Mouse (Mus musculus) hindbrain, embryonic 16.5 days (tissue): ENCODE data around the gene Etl4. TPM values are rescaled to one million over a fixed set of nuclear protein-coding genes. Genes with fewer than 3 reads are reported as not detected.

Source experiments
- ATAC-seq: fragments of 200-750 bp; cut with Nextera tagmentation; 2 replicates; pipeline ENCODE4 v1.8.0; 2017; ENCODE audit warnings: moderate TSS enrichment, moderate library complexity
- H3K27ac ChIP-seq: fragments of 300-500 bp; sonication (generic); 2 replicates; pipeline ENCODE4 v1.5.1; 2014; ENCODE audit warnings: low read depth, mild to moderate bottlenecking, control low read depth, low read length, moderate library complexity
- H3K27me3 ChIP-seq: fragments of 300-500 bp; sonication (generic); replicated peaks from 2 replicates; pipeline ENCODE4 v1.6.1; 2014; ENCODE audit warnings: low read length; ENCODE audit not compliant: control insufficient read depth, insufficient read depth
- H3K36me3 ChIP-seq: fragments of 300-500 bp; sonication (generic); 2 replicates; pipeline ENCODE4 v1.6.1; 2014; ENCODE audit warnings: mild to moderate bottlenecking, low read length, moderate library complexity, mixed read lengths; ENCODE audit not compliant: control insufficient read depth, insufficient read depth
- H3K4me1 ChIP-seq: fragments of 300-500 bp; sonication (generic); 2 replicates; pipeline ENCODE4 v1.6.1; 2014; ENCODE audit warnings: low read depth, low read length; ENCODE audit not compliant: control insufficient read depth, insufficient read depth
- H3K4me2 ChIP-seq: fragments of 300-500 bp; sonication (generic); 2 replicates; pipeline ENCODE4 v1.6.1; 2014; ENCODE audit warnings: mild to moderate bottlenecking, low read length, control low read depth, moderate library complexity
- H3K4me3 ChIP-seq: fragments of 300-500 bp; sonication (generic); 2 replicates; pipeline ENCODE4 v1.5.1; 2014; ENCODE audit warnings: mild to moderate bottlenecking, low read length, control low read depth, moderate library complexity
- H3K9ac ChIP-seq: fragments of 300-500 bp; sonication (generic); 2 replicates; pipeline ENCODE4 v1.6.1; 2014; ENCODE audit warnings: low read depth, mild to moderate bottlenecking, control low read depth, low read length, moderate library complexity
- H3K9me3 ChIP-seq: fragments of 300-500 bp; sonication (generic); 2 replicates; pipeline ENCODE4 v1.6.1; 2014; ENCODE audit warnings: mild to moderate bottlenecking, low read length, moderate library complexity; ENCODE audit not compliant: control insufficient read depth
- WGBS: fragments of 180-500 bp; shearing (Covaris S2); extraction: QIAGEN DNeasy Blood & Tissue Kit; methylation state at CpG from one replicate; pipeline ENCODE4 v1.1.7; 2014; 5-methylcytosine and 5-hydroxymethylcytosine counted together
- polyA plus RNA-seq: library from polyadenylated mRNA; unstranded; fragments of >200 nt; fragmentation: Nextera tagmentation; extraction: Ambion mirVana; gene quantifications from 2 replicates; pipeline ENCODE4 v1.2.1, GENCODE M21; 2015

Gene Etl4
- polyA plus RNA-seq, 1 experiment from 2014 or later = 5.0 TPM

DNA sequence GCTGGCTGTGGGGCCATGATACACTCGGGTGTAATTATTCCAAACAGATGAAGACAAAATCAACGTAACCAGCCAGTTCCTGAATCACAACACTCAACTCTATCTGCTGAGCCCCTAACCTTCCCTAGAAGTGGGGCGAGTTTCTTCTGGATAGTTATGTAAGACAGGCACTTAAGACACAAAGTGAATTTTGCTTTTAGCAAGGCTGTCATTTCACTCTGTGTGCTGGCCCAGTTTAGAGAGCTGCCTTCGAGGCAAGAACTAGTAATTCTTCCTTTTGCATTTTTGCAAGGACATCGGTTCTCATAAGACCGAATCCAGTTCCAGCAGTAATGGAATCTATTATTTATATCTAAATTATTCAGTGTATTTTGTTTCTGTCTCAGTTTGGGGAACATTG lies 487.4 kb downstream of the Etl4 start:
- Histone ChIP-seq H3K4me1 (no peaks in the 10 kb centered on the region), H3K36me3 (no peaks in the 10 kb centered on the region), H3K9me3 (no peaks in the 10 kb centered on the region), H3K4me2 (no peak overlapping the region), H3K4me3 (no peak overlapping the region), H3K27ac (no peak overlapping the region), H3K9ac (no peak overlapping the region), H3K27me3 (no peaks in the 10 kb centered on the region)
- no peak for ATAC-seq
- 87% methylated on average over 6 of the region's 6 CpGs for WGBS

DNA sequence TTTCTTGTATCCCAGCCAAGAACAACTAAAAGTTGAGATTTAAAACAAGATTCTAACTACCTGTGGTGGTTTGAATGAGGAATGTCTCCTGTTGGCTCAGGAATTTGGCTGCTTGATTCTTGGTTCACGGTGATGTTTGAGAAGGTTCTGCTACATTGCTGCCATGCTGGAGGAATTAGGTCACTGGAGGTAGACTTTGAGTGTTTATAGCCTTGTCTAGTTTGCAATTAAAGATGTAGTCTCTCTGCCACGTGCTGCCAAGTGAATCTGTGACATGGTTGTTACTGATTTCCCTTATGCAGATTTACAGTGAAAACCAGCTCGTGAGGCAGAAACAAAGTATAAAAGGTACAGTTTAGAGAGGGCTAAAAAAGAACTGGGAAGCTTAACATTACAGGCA lies 491.0 kb downstream of the Etl4 start:
- no peaks in the 10 kb centered on the region for H3K4me1 ChIP-seq
- no peak overlapping the region for H3K9ac ChIP-seq
- no peaks in the 10 kb centered on the region for H3K36me3 ChIP-seq
- no peak overlapping the region for H3K4me2 ChIP-seq
- no peak for ATAC-seq
- H3K27ac ChIP-seq = no peak overlapping the region
- no peaks in the 10 kb centered on the region for H3K9me3 ChIP-seq
- no peak overlapping the region for H3K4me3 ChIP-seq
- no peaks in the 10 kb centered on the region for H3K27me3 ChIP-seq
- WGBS = 69% methylated on average over 3 of the region's 3 CpGs

- Histone ChIP-seq H3K27ac (no peak overlapping the region), H3K4me1 (no peaks in the 10 kb centered on the region), H3K9me3 (no peaks in the 10 kb centered on the region), H3K9ac (no peak overlapping the region), H3K4me3 (no peak overlapping the region), H3K36me3 (no peaks in the 10 kb centered on the region), H3K27me3 (no peaks in the 10 kb centered on the region), H3K4me2 (no peak overlapping the region)
- WGBS = 47% methylated on average over 1 of the region's 1 CpGs
- ATAC-seq = no peak
These were observed 494.8 kb downstream of the Etl4 start for GRCm38 (mm10) chr2:20404395-20404794.

- no peak for ATAC-seq
- H3K4me2 ChIP-seq = no peak overlapping the region
- H3K9me3 ChIP-seq = no peaks in the 10 kb centered on the region
- no peak overlapping the region for H3K27ac ChIP-seq
- no peak overlapping the region for H3K4me3 ChIP-seq
- H3K36me3 ChIP-seq = no peaks in the 10 kb centered on the region
- no peaks in the 10 kb centered on the region for H3K4me1 ChIP-seq
- H3K27me3 ChIP-seq = no peaks in the 10 kb centered on the region
- 70% methylated on average over 5 of the region's 5 CpGs for WGBS
- no peak overlapping the region for H3K9ac ChIP-seq
These were observed 497.5 kb downstream of the Etl4 start for GRCm38 (mm10) chr2:20407101-20407500.

GRCm38 (mm10) chr2:20414856-20415255 lies 505.3 kb downstream of the Etl4 start:
- Histone ChIP-seq H3K4me2 (no peak overlapping the region), H3K9ac (no peak overlapping the region), H3K27me3 (no peaks in the 10 kb centered on the region), H3K36me3 (no peaks in the 10 kb centered on the region), H3K4me3 (no peak overlapping the region), H3K4me1 (no peaks in the 10 kb centered on the region), H3K27ac (no peak overlapping the region), H3K9me3 (no peaks in the 10 kb centered on the region)
- 79% methylated on average over 4 of the region's 4 CpGs for WGBS
- ATAC-seq = no peak

DNA sequence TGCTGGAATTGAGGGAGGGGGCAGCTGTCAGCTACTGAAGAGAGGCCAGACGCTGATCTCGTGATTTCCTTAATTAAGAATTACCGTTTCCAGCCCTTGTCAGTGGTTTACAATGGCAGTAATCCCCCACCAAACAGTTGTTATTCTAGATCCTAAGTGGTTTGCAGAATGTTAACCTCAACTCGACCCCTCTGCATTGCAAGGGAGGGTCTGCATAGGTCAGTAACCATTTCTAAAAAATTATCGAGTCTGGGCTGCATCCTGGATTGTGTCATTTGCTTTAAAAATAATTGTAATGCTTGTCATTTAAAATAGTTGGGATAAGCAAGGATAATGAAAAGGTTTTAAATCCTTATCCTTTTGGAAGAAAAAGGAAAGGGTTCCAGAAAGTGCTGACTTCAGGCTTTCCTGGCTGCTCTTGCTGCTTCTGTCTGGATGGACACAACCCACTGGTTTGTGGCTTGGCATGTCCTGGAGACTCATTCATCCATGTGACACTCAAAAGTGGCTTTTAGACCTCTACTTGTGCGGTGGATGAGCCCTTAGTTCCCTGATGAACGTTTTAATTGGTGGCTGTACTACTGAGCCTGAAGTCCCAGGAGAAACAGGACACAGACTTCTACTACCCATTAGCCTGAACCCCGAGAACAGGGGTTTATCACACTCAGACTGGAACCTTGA lies 507.5 kb downstream of the Etl4 start:
- H3K27ac ChIP-seq = no peak overlapping the region
- no peak overlapping the region for H3K4me2 ChIP-seq
- no peaks in the 10 kb centered on the region for H3K36me3 ChIP-seq
- WGBS = 35% methylated on average over 8 of the region's 8 CpGs
- H3K9ac ChIP-seq = no peak overlapping the region
- no peaks in the 10 kb centered on the region for H3K9me3 ChIP-seq
- no peaks in the 10 kb centered on the region for H3K27me3 ChIP-seq
- no peak for ATAC-seq
- no peaks in the 10 kb centered on the region for H3K4me1 ChIP-seq
- no peak overlapping the region for H3K4me3 ChIP-seq

DNA sequence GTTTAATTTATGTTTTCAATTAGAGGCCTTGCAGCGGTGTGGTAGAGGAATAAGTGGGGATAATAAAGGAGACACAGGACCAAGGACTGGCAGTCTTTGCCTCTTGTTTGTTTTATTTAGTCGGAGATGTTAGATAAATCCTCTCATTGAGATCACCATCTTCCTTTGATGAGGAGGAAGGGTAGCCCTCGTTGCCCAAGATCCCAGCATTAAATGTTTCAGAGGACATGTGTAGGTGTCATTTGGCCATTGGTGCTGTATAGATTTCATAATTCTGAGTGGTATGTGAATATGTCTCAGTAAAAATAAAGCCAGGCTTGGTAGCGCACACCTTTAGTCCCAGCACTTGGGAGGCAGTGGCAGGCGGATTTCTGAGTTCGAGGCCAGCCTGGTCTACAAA lies 508.4 kb downstream of the Etl4 start:
- Histone ChIP-seq H3K4me1 (0 out of 2 replicates have a peak, but pooled peaks cover 3% of the 10 kb centered on the region), H3K4me3 (no peak overlapping the region), H3K27ac (no peak overlapping the region), H3K4me2 (no peak overlapping the region), H3K36me3 (no peaks in the 10 kb centered on the region), H3K9ac (no peak overlapping the region), H3K9me3 (no peaks in the 10 kb centered on the region), H3K27me3 (no peaks in the 10 kb centered on the region)
- 90% methylated on average over 6 of the region's 6 CpGs for WGBS
- ATAC-seq = no peak

DNA sequence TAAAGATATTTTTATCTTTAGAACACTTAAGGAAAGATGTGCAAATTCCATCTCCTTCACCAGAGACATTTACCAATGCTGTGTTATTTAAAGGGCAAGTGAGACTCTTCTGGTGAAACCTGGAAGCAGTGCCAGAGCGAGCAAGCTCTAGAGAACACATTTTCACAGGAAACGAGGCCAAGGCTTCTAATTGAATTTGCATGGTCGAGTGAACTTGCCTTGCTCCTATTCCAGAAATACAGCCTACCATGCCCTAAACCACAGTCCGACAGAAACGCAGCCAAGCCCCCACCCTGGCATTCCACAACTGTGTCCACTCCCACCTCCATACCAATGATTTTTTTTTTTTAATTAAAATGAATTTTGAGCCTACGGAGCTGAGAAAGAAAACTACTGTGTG lies 510.4 kb downstream of the Etl4 start:
- no peak overlapping the region for H3K9ac ChIP-seq
- H3K36me3 ChIP-seq = no peaks in the 10 kb centered on the region
- H3K9me3 ChIP-seq = no peaks in the 10 kb centered on the region
- no peak overlapping the region for H3K4me3 ChIP-seq
- 23% methylated on average over 6 of the region's 6 CpGs for WGBS
- no peak overlapping the region for H3K4me2 ChIP-seq
- H3K27me3 ChIP-seq = no peaks in the 10 kb centered on the region
- H3K27ac ChIP-seq = no peak overlapping the region
- 0 out of 2 replicates have a peak, but pooled peaks cover 3% of the 10 kb centered on the region for H3K4me1 ChIP-seq
- ATAC-seq = peak; percentile 91

DNA sequence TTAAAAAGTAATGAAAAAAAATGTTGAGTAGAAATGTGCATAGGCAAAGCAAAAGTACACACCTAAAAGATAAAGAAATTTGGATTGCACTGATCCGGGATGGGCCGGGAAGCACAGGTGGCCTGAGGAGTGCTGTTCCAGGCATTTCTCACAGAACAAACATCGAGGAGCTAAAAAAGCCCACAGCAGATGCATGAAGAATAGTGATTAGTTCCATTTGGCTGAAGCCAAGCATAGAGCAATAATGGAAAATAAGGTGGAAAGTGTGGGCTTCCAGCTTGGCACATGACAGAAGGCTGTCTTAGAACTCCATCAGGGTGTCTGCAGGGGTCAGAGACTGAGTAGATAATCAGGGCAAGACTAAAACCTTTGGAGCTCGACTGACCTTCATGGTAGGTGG lies 512.7 kb downstream of the Etl4 start:
- Histone ChIP-seq H3K4me2 (no peak overlapping the region), H3K9ac (no peak overlapping the region), H3K4me3 (no peak overlapping the region), H3K27me3 (no peaks in the 10 kb centered on the region), H3K9me3 (no peaks in the 10 kb centered on the region), H3K4me1 (0 out of 2 replicates have a peak, but pooled peaks cover 3% of the 10 kb centered on the region), H3K36me3 (no peaks in the 10 kb centered on the region), H3K27ac (no peak overlapping the region)
- peak; percentile 75 for ATAC-seq
- WGBS = 38% methylated on average over 4 of the region's 4 CpGs
